Mouse (Mus musculus) neural tube, embryonic 13.5 days (tissue): ENCODE measurements around the gene Sec1. TPM values are rescaled to one million over a fixed set of nuclear protein-coding genes. Genes with fewer than 3 reads are reported as not detected.

Experiments used
- ATAC-seq: fragments of 200-750 bp; cut with Nextera tagmentation; 2 replicates; pipeline ENCODE4 v1.8.0; 2017; ENCODE audit warnings: low read depth, mild to moderate bottlenecking, moderate TSS enrichment, moderate library complexity
- H3K27ac ChIP-seq: fragments of 300-500 bp; sonication (generic); replicated peaks from 2 replicates; pipeline ENCODE4 v1.5.1; 2015; ENCODE audit warnings: moderate library complexity, mild to moderate bottlenecking, inconsistent platforms
- H3K27me3 ChIP-seq: fragments of 300-500 bp; sonication (generic); 2 replicates; pipeline ENCODE4 v1.6.1; 2015; ENCODE audit warnings: mild to moderate bottlenecking, inconsistent platforms
- H3K36me3 ChIP-seq: fragments of 300-500 bp; sonication (generic); 2 replicates; pipeline ENCODE4 v1.6.1; 2015; ENCODE audit warnings: mild to moderate bottlenecking, inconsistent platforms
- H3K4me1 ChIP-seq: fragments of 300-500 bp; sonication (generic); replicated peaks from 2 replicates; pipeline ENCODE4 v1.6.1; 2015; ENCODE audit warnings: inconsistent platforms
- H3K4me2 ChIP-seq: fragments of 300-500 bp; sonication (generic); 2 replicates; pipeline ENCODE4 v1.6.1; 2015; ENCODE audit warnings: inconsistent platforms, mild to moderate bottlenecking, moderate library complexity
- H3K4me3 ChIP-seq: fragments of 300-500 bp; sonication (generic); 2 replicates; pipeline ENCODE4 v1.5.1; 2015; ENCODE audit warnings: mild to moderate bottlenecking, inconsistent platforms
- H3K9ac ChIP-seq: fragments of 300-500 bp; sonication (generic); 2 replicates; pipeline ENCODE4 v1.6.1; 2015; ENCODE audit warnings: moderate library complexity, mild to moderate bottlenecking, inconsistent platforms
- H3K9me3 ChIP-seq: fragments of 300-500 bp; sonication (generic); 2 replicates; pipeline ENCODE4 v1.6.1; 2016; ENCODE audit warnings: inconsistent platforms
- WGBS: fragments of 180-500 bp; shearing (Covaris S2); methylation state at CpG from one replicate; pipeline ENCODE4 v1.1.7; 2015; 5-methylcytosine and 5-hydroxymethylcytosine counted together
- polyA plus RNA-seq: library from polyadenylated mRNA; unstranded; fragments of >200 nt; fragmentation: Nextera tagmentation; extraction: Ambion mirVana; gene quantifications from 2 replicates; pipeline ENCODE4 v1.2.1, GENCODE M21; 2015

Gene Sec1
- polyA plus RNA-seq, 1 experiment from 2014 or later = 0.93 TPM

DNA sequence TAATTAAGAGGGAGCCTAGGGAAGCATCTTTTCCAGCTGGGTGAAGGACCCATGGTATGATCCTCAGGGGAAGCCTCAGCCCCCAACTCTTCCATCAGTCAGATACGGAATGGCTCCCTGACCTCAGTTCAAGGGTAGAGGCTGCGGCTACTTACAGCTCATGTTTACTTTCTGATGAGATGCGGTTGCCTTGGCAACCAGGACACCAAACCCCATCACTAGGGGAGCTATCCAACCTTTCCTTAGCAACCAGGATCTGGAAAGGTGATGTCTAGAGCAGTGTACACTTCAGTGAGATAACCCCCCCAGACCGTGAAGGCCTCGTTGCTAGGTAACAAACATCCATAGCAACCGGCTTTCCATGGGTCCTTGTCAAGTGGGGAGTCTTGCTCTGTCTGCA is 14.8 kb upstream of the Sec1 start:
- H3K9ac ChIP-seq = peak overlapping the region; percentile 4; the same call in 1 of the 2 replicates
- 31% methylated on average over 6 of the region's 6 CpGs for WGBS
- no peak overlapping the region for H3K4me3 ChIP-seq
- no peaks in the 10 kb centered on the region for H3K9me3 ChIP-seq
- peaks cover 61% of the 10 kb centered on the region for H3K4me1 ChIP-seq
- H3K27me3 ChIP-seq = no peaks in the 10 kb centered on the region
- peak overlapping the region; percentile 54 for H3K27ac ChIP-seq
- H3K4me2 ChIP-seq = peak overlapping the region; percentile 99; the same call in 1 of the 2 replicates
- no peak for ATAC-seq
- peaks cover 44% of the 10 kb centered on the region for H3K36me3 ChIP-seq

DNA sequence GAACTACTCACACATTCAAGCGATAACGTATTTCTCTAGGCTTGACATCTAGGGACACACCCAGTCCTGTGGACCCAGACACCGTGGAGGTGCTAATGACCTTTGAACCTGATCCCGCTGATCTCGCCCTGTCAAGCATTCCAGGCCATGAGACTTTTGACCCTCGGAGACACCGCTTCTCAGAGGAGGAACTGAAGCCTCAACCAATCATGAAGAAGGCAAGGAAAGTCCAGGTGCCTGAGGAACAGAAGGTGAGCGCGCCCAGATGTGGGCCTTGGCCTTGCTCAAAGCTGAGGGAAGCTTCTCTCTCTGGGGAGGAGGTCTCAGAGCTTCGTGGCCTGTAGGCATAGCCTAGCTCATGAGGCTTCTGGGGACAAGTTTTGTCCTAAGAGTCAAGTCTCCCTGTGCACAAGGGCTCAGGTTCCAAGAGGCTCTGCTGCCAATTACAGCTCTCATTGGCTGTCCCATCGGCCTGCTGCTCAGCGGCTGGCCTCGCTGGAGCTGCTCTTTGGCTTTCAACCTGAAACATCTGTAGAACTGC is 14.1 kb upstream of the Sec1 start:
- 58% methylated on average over 13 of the region's 13 CpGs for WGBS
- H3K4me1 ChIP-seq = peaks cover 65% of the 10 kb centered on the region
- peaks cover 39% of the 10 kb centered on the region for H3K36me3 ChIP-seq
- no peaks in the 10 kb centered on the region for H3K27me3 ChIP-seq
- peak overlapping the region; percentile 99 for H3K4me2 ChIP-seq
- H3K9me3 ChIP-seq = no peaks in the 10 kb centered on the region
- H3K9ac ChIP-seq = 0 out of 2 replicates have a peak overlapping the region, but pooled peaks have one; percentile 28
- 0 out of 2 replicates have a peak overlapping the region, but pooled peaks have one; percentile 60 for H3K4me3 ChIP-seq
- H3K27ac ChIP-seq = peak overlapping the region; percentile 54; the same call in 1 of the 2 replicates
- ATAC-seq = no peak

DNA sequence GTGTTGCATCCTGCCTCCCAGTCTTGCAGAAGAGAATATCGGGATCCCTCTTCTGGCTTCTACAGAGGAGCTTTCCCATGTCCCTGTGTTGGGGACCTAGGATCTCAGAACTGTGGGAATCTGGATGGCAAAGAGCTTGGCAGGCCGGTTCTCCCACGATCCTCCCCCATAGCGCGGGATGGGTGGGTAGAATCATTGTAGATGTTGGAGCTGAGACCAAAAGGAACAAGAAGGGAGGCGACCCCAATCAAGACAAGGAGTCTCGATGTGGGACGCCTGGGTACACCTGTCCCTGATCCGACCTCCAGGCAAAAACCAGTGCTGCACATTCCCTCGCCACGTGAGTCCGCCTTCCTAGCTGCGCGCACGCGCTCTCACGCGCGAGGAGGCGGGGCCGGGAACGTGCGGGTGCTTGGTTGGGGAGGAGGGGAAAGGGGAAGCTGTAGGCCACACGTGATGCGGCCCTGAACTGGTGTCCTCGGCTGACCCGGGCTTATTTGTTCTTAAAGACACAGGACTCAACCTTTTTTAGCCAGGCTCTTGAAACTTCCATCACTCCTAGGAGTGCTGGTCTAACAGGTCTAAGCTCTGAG is 13.3 kb upstream of the Sec1 start:
- no peaks in the 10 kb centered on the region for H3K27me3 ChIP-seq
- peaks cover 31% of the 10 kb centered on the region for H3K36me3 ChIP-seq
- peak overlapping the region; percentile 52 for H3K9ac ChIP-seq
- WGBS = under 1% methylated on average over 27 of the region's 27 CpGs
- ATAC-seq = 0 out of 2 replicates have a peak, but pooled peaks have one; percentile 1
- H3K4me2 ChIP-seq = peak overlapping the region; percentile 99
- peak overlapping the region; percentile 60 for H3K4me3 ChIP-seq
- peak overlapping the region; percentile 57 for H3K27ac ChIP-seq
- peaks cover 73% of the 10 kb centered on the region for H3K4me1 ChIP-seq
- H3K9me3 ChIP-seq = no peaks in the 10 kb centered on the region

DNA sequence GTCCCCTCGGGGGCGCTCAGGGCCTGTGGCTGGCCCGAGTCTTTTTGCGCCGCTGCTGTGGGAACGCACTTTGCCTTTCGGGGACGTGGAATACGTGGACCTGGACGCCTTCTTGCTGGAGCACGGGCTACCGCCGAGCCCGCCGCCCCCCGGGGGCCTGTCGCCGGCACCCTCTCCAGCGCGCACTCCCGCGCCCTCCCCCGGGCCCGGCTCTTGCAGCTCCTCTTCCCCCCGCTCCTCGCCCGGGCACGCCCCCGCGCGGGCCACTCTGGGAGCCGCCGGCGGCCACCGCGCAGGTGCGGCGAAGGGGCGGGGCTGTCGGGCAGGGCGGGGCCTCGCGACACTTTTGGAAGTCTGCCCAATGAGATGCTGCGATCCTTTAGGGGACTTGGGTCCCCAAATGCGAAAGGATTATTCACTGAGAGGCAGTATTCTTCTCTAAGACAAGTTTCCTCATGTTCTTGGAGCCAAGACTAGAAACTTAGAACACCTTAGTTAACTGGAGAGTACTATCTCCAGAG is 12.6 kb upstream of the Sec1 start:
- Histone ChIP-seq H3K36me3 (peaks cover 24% of the 10 kb centered on the region), H3K4me1 (peaks cover 76% of the 10 kb centered on the region), H3K27me3 (no peaks in the 10 kb centered on the region), H3K27ac (peak overlapping the region; percentile 61), H3K9ac (peak overlapping the region; percentile 82), H3K4me3 (peak overlapping the region; percentile 60), H3K9me3 (no peaks in the 10 kb centered on the region), H3K4me2 (peak overlapping the region; percentile 99)
- no peak for ATAC-seq
- under 1% methylated on average over 39 of the region's 45 CpGs for WGBS

DNA sequence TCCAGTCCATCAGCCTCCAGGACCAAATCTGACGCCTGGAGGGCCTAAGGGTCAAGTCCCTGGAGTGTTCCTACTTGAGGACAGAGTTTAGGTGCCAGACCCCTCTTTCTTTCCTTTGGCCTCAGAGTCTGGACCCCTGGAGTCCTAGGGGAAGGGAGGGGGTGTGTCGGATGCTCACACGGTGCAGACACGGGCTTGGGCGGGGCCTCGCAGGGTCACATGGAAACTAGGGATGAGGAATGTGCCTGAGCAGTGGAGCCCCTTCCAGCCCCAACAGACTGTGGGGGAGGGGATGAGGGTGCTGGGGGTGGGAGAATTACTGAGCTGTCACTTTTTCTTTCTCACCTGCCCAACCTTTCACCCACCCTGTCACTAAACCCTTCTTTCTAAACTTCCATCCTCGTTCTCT is 11.7 kb upstream of the Sec1 start:
- H3K27ac ChIP-seq = peak overlapping the region; percentile 74
- peak overlapping the region; percentile 82 for H3K9ac ChIP-seq
- peaks cover 15% of the 10 kb centered on the region for H3K36me3 ChIP-seq
- ATAC-seq = no peak
- H3K4me2 ChIP-seq = peak overlapping the region; percentile 99
- no peaks in the 10 kb centered on the region for H3K27me3 ChIP-seq
- H3K4me3 ChIP-seq = peak overlapping the region; percentile 60
- WGBS = 4% methylated on average over 7 of the region's 7 CpGs
- H3K9me3 ChIP-seq = no peaks in the 10 kb centered on the region
- H3K4me1 ChIP-seq = peaks cover 85% of the 10 kb centered on the region

DNA sequence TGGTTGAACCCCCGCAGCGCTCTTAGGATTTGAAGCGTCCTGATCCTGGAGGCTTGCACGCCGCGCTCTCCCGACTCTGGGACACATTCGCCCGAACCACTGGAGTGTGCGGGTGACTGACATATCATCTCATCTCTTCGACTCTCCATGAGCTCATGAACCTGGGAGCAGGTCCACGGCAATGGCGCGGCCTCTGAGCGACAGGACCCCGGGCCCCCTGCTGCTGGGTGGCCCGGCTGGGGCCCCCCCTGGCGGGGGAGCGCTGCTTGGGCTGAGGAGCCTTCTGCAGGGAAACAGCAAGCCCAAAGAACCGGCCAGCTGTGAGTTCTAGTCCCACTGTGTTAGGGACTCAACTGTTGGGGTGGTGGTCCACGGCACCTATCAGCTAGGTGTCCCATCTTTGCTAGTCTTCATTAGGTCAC is 11.3 kb upstream of the Sec1 start:
- no peaks in the 10 kb centered on the region for H3K9me3 ChIP-seq
- WGBS = under 1% methylated on average over 21 of the region's 21 CpGs
- ATAC-seq = no peak

DNA sequence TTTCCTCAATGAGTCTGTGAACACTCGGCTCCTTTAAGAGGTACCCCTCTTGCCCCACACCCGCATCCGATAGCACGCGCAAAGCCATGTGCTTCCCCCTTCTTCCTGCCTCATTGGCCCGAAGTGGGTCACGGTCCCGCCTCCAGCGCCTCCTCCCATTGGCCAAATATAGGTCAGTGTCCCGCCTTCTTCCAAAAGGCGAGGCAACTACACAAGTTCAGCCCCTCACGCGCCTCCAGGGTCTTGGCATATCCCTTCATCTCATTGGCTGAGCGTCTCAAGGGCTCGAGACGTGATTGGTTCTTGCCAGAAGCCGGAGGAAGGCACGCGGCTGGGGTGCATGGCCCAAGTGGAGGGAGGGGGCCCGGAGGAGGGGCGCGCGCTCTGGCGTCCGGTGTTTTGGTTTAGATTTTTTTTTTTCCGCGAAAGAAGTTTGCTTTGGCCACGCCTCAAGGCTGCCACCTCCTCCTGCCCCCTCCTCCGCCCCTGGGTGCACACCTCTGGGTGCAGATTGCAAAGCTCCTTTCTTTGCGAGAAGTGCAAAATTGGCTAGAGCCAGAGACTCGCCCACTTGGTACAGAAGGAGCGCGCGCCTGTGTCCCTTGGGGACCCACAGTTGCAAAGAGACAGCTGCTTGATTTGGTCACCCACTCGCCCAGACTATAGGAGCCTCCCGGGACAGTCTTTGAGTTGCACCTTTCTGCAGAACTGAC is 10.7 kb upstream of the Sec1 start, which contains the start of gene Dbp:
Gene Dbp (plus strand): TSS at position 359 of the 713 bp plus-strand sequence.
- Histone ChIP-seq H3K27me3 (0 out of 2 replicates have a peak, but pooled peaks cover 7% of the 10 kb centered on the region), H3K9me3 (no peaks in the 10 kb centered on the region), H3K9ac (peak within 1 kb of the TSS; percentile 82), H3K4me2 (peak within 1 kb of the TSS; percentile 99), H3K27ac (peak within 1 kb of the TSS; percentile 92), H3K4me1 (peaks cover 89% of the 10 kb centered on the region), H3K36me3 (peaks cover 5% of the 10 kb centered on the region; the same call in 1 of the 2 replicates), H3K4me3 (peak within 1 kb of the TSS; percentile 60)
- peak; percentile 84 for ATAC-seq
- WGBS = under 1% methylated on average over 36 of the region's 36 CpGs

More for the DNA sequence above, 11.3 kb upstream of the Sec1 start:
- peak overlapping the region; percentile 74 for H3K27ac ChIP-seq
- H3K9ac ChIP-seq = peak overlapping the region; percentile 82
- H3K36me3 ChIP-seq = peaks cover 11% of the 10 kb centered on the region
- H3K4me3 ChIP-seq = peak overlapping the region; percentile 60
- 0 out of 2 replicates have a peak, but pooled peaks cover 1% of the 10 kb centered on the region for H3K27me3 ChIP-seq
- peak overlapping the region; percentile 99 for H3K4me2 ChIP-seq
- peaks cover 88% of the 10 kb centered on the region for H3K4me1 ChIP-seq

DNA sequence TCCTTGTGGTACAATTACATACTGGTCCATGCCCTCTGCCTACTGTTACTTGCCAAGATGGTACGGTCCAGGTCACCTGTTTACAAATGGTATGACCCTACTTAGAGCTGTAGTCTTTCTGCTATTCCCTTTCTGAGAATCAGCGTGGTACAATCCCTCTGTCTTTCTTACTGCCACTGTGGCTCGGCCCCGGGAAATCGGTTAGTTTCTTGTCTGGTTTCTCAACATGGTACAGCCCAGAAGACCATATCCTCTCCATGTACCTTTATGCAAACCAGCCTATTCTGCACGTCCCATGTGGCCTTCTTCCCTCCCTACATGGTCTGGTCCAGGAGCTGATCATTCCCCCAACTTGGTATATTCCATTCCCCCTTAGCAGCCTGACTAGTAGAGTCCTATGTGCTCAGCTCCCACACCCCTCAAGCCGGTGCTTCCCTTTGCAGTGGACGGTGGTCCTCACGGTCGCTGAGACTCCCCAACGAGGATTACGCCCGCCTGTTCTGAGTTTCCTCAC is 9.9 kb upstream of the Sec1 start:
- under 1% methylated on average over 13 of the region's 13 CpGs for WGBS
- H3K36me3 ChIP-seq = no peaks in the 10 kb centered on the region
- peak overlapping the region; percentile 60 for H3K4me3 ChIP-seq
- H3K27me3 ChIP-seq = peaks cover 14% of the 10 kb centered on the region
- peaks cover 89% of the 10 kb centered on the region for H3K4me1 ChIP-seq
- H3K9me3 ChIP-seq = no peaks in the 10 kb centered on the region
- H3K27ac ChIP-seq = peak overlapping the region; percentile 92
- peak overlapping the region; percentile 99 for H3K4me2 ChIP-seq
- H3K9ac ChIP-seq = peak overlapping the region; percentile 75
- ATAC-seq = peak; percentile 60

DNA sequence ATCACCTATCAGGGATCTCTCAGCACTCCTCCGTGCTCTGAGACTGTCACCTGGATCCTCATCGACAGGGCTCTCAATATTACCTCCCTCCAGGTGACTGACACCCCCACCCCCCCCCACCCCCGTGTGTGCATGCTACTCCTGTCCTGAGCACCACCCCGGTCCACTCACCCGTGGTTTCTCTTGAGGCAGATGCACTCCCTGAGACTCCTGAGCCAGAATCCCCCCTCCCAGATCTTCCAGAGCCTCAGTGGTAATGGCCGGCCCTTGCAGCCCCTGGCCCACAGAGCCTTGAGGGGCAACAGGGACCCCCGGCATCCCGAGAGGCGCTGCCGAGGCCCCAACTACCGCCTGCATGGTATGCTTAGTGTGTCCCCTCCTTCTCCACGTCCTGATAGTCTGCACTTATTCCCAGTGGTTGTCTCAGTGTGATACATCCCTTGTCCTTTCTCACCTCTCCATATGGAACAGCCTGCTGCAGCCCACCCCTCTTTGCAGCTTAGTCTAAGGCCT is 9.4 kb upstream of the Sec1 start:
- Histone ChIP-seq H3K27ac (peak overlapping the region; percentile 92), H3K9ac (peak overlapping the region; percentile 75), H3K4me1 (peaks cover 89% of the 10 kb centered on the region), H3K9me3 (no peaks in the 10 kb centered on the region), H3K4me3 (peak overlapping the region; percentile 60), H3K27me3 (peaks cover 19% of the 10 kb centered on the region), H3K36me3 (no peaks in the 10 kb centered on the region), H3K4me2 (peak overlapping the region; percentile 99)
- 37% methylated on average over 12 of the region's 12 CpGs for WGBS
- no peak for ATAC-seq

DNA sequence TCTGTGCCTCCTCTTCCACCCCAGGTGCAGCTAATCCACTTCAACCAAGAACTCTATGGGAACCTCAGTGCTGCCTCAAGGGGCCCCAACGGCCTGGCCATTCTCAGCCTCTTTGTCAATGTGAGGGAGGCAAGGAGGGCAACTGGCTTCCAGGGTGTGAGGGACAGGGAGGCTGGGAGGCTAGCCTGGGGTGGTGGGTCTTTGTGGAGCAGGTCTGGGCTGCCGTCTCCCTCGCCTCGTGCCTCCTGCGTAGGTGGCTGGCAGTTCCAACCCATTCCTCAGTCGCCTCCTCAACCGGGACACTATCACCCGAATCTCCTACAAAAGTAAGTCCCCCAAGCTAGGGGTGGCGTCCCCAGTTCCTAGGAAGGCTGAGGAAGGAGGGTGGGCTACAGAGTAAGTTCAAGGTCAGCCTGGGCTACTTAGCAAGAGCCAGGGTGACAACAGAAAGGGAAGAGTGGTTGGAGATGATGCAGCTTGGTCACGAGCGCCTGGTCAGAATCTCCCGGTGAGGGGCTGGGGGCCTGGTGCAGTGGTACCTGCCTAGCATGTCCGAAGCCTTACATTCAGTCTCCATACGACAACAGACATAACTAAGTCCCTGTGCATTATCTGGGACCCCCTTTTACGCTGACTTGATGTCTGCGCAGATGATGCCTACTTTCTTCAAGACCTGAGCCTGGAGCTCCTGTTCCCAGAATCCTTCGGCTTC is 8.8 kb upstream of the Sec1 start:
- Histone ChIP-seq H3K4me1 (peaks cover 86% of the 10 kb centered on the region), H3K27me3 (peaks cover 24% of the 10 kb centered on the region), H3K4me2 (peak overlapping the region; percentile 99), H3K9me3 (no peaks in the 10 kb centered on the region), H3K36me3 (no peaks in the 10 kb centered on the region), H3K4me3 (peak overlapping the region; percentile 60; the same call in 1 of the 2 replicates), H3K9ac (peak overlapping the region; percentile 75), H3K27ac (peak overlapping the region; percentile 92)
- WGBS = 92% methylated on average over 17 of the region's 17 CpGs
- ATAC-seq = no peak

DNA sequence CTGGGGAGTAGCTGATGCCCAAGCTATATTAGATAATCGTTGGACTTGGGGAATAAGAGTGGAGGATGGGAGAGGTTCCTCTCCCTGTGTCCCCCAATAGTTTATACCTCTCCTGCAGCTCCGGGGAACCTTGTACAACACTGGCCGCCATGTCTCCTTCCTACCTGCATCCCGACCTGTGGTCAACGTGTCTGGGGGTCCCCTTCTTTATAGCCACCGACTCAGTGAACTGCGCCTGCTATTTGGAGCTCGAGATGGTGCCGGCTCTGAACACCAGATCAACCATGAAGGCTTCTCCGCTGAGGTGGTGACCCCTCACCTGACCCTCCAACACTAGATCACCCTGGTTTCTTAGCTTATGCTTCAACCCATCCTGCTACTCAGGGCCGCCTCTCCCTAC is 8.1 kb upstream of the Sec1 start:
- H3K9ac ChIP-seq = no peak overlapping the region
- H3K4me3 ChIP-seq = no peak overlapping the region
- no peak for ATAC-seq
- H3K27me3 ChIP-seq = peaks cover 27% of the 10 kb centered on the region
- H3K36me3 ChIP-seq = no peaks in the 10 kb centered on the region
- no peak overlapping the region for H3K27ac ChIP-seq
- 87% methylated on average over 11 of the region's 11 CpGs for WGBS
- H3K4me2 ChIP-seq = 0 out of 2 replicates have a peak overlapping the region, but pooled peaks have one; percentile 99
- peaks cover 80% of the 10 kb centered on the region for H3K4me1 ChIP-seq
- H3K9me3 ChIP-seq = no peaks in the 10 kb centered on the region
